24 mouse cellular contexts compared by ENCODE assay signal in genomic region chr16:13443764-13444163, GRCm38 (mm10).
"Had no signal": no experiment of that assay in that cellular context is flagged by ENCODE, and none has a peak within 500 bp of the region (broad histone marks: within the 10 kb centered on the region; RNA-seq: fewer than 3 reads in every experiment).

No protein-coding gene starts in this region.

- H3K4me2 ChIP-seq: heart, embryonic 13.5 days; heart, embryonic 15.5 days; hindbrain, embryonic 13.5 days; hindbrain, embryonic 15.5 days; kidney, embryonic 15.5 days; limb, embryonic 13.5 days had no signal

- H3K27me3 ChIP-seq: heart, embryonic 15.5 days had no signal

- DNase-seq: gastrocnemius, adult 2 months; gastrocnemius, postnatal 10 days; gastrocnemius, postnatal 25 days; heart, adult 18-20 months; heart, postnatal 14 days; heart, postnatal 36 days; kidney, adult 11 months; kidney, adult 2 months; kidney, adult 9 months; kidney, postnatal 14 days; kidney, postnatal 36 days; layer of hippocampus, adult 9-11 months; layer of hippocampus, postnatal 36 days; left cerebral cortex, postnatal 4 days had no signal

- H3K9me3 ChIP-seq: heart, embryonic 10.5 days; heart, embryonic 13.5 days; heart, embryonic 15.5 days; hindbrain, embryonic 13.5 days; hindbrain, embryonic 15.5 days; kidney, embryonic 15.5 days; limb, embryonic 13.5 days had no signal

- ATAC-seq: hindbrain, postnatal 0 days; intestine, embryonic 16.5 days had no signal

- H3K27ac ChIP-seq: gastrocnemius, adult 2 months; heart, embryonic 10.5 days; heart, embryonic 13.5 days; heart, embryonic 15.5 days; hindbrain, embryonic 13.5 days; hindbrain, embryonic 15.5 days; hindbrain, postnatal 0 days; kidney, embryonic 15.5 days; kidney, postnatal 0 days; limb, embryonic 13.5 days had no signal

- H3K4me3 ChIP-seq: gastrocnemius, adult 2 months; heart, embryonic 10.5 days; heart, embryonic 13.5 days; heart, embryonic 15.5 days; hindbrain, embryonic 13.5 days; hindbrain, embryonic 15.5 days; kidney, embryonic 15.5 days; limb, embryonic 13.5 days had no signal

- H3K36me3 ChIP-seq: heart, embryonic 10.5 days; heart, embryonic 13.5 days; heart, embryonic 15.5 days; hindbrain, embryonic 13.5 days; hindbrain, embryonic 15.5 days; kidney, embryonic 15.5 days; limb, embryonic 13.5 days had no signal

- H3K9ac ChIP-seq: heart, embryonic 13.5 days; heart, embryonic 15.5 days; hindbrain, embryonic 13.5 days; hindbrain, embryonic 15.5 days; kidney, embryonic 15.5 days; limb, embryonic 13.5 days had no signal
